Mouse (Mus musculus): Measurements from ENCODE around the gene Kif5a. TPM values are rescaled to one million over a fixed set of nuclear protein-coding genes. Genes with fewer than 3 reads are reported as not detected.

Kif5a gene
- polyA plus RNA-seq, 1 experiment from 2014 or later, result 115 TPM

- peak overlapping the region; percentile 88 for H3K4me2 ChIP-seq (ENCODE audit: low read length)
- no peaks in the 10 kb centered on the region for H3K36me3 ChIP-seq (ENCODE audit: control insufficient read depth, insufficient read depth, low read length)
- 52% methylated on average over 15 of the region's 15 CpGs for WGBS
- peak overlapping the region; percentile 70 for H3K4me3 ChIP-seq (ENCODE audit: low read length)
- H3K27me3 ChIP-seq (replicated peaks; ENCODE audit: control insufficient read depth, insufficient read depth, low read length), result no peaks in the 10 kb centered on the region
- peaks cover 37% of the 10 kb centered on the region for H3K4me1 ChIP-seq (ENCODE audit: control insufficient read depth, insufficient read depth, low read depth, low read length)
- H3K9ac ChIP-seq (ENCODE audit: low read depth, low read length), result peak overlapping the region; percentile 84
- peak overlapping the region; percentile 91 for H3K27ac ChIP-seq (ENCODE audit: low read depth, low read length)
- ATAC-seq, result no peak
- no peaks in the 10 kb centered on the region for H3K9me3 ChIP-seq (ENCODE audit: control insufficient read depth, low read length)
Measured at GRCm38 (mm10) chr10:127261706-127262547, 1.2 kb downstream of the Kif5a start.

GRCm38 (mm10) chr10:127258489-127258888, 4.7 kb downstream of the Kif5a start:
- WGBS, result 72% methylated on average over 8 of the region's 8 CpGs
- Histone ChIP-seq H3K9ac (ENCODE audit: low read depth, low read length) (no peak overlapping the region), H3K4me1 (ENCODE audit: control insufficient read depth, insufficient read depth, low read depth, low read length) (peaks cover 34% of the 10 kb centered on the region), H3K4me2 (ENCODE audit: low read length) (peak overlapping the region; percentile 88), H3K9me3 (ENCODE audit: control insufficient read depth, low read length) (no peaks in the 10 kb centered on the region), H3K36me3 (ENCODE audit: control insufficient read depth, insufficient read depth, low read length) (no peaks in the 10 kb centered on the region), H3K4me3 (ENCODE audit: low read length) (no peak overlapping the region), H3K27ac (ENCODE audit: low read depth, low read length) (no peak overlapping the region), H3K27me3 (replicated peaks; ENCODE audit: control insufficient read depth, insufficient read depth, low read length) (no peaks in the 10 kb centered on the region)
- no peak for ATAC-seq

GRCm38 (mm10) chr10:127257790-127258189, 5.4 kb downstream of the Kif5a start:
- Histone ChIP-seq H3K9ac (ENCODE audit: low read depth, low read length) (no peak overlapping the region), H3K36me3 (ENCODE audit: control insufficient read depth, insufficient read depth, low read length) (no peaks in the 10 kb centered on the region), H3K4me3 (ENCODE audit: low read length) (no peak overlapping the region), H3K9me3 (ENCODE audit: control insufficient read depth, low read length) (no peaks in the 10 kb centered on the region), H3K27me3 (replicated peaks; ENCODE audit: control insufficient read depth, insufficient read depth, low read length) (no peaks in the 10 kb centered on the region), H3K4me1 (ENCODE audit: control insufficient read depth, insufficient read depth, low read depth, low read length) (peaks cover 34% of the 10 kb centered on the region), H3K4me2 (ENCODE audit: low read length) (no peak overlapping the region), H3K27ac (ENCODE audit: low read depth, low read length) (no peak overlapping the region)
- WGBS, result 83% methylated on average over 6 of the region's 6 CpGs
- no peak for ATAC-seq

GRCm38 (mm10) chr10:127255625-127256345, 7.4 kb downstream of the Kif5a start:
- no peaks in the 10 kb centered on the region for H3K9me3 ChIP-seq (ENCODE audit: control insufficient read depth, low read length)
- no peak overlapping the region for H3K27ac ChIP-seq (ENCODE audit: low read depth, low read length)
- no peak overlapping the region for H3K4me3 ChIP-seq (ENCODE audit: low read length)
- H3K27me3 ChIP-seq (replicated peaks; ENCODE audit: control insufficient read depth, insufficient read depth, low read length), result no peaks in the 10 kb centered on the region
- peak; percentile 50; the same call in 1 of the 2 replicates for ATAC-seq
- H3K4me1 ChIP-seq (ENCODE audit: control insufficient read depth, insufficient read depth, low read depth, low read length), result peaks cover 25% of the 10 kb centered on the region
- no peak overlapping the region for H3K9ac ChIP-seq (ENCODE audit: low read depth, low read length)
- WGBS, result 27% methylated on average over 14 of the region's 14 CpGs
- H3K36me3 ChIP-seq (ENCODE audit: control insufficient read depth, insufficient read depth, low read length), result no peaks in the 10 kb centered on the region
- peak overlapping the region; percentile 31 for H3K4me2 ChIP-seq (ENCODE audit: low read length)

GRCm38 (mm10) chr10:127250810-127251209, 12.3 kb downstream of the Kif5a start:
- Histone ChIP-seq H3K4me3 (ENCODE audit: low read length) (no peak overlapping the region), H3K36me3 (ENCODE audit: control insufficient read depth, insufficient read depth, low read length) (peaks cover 16% of the 10 kb centered on the region), H3K9me3 (ENCODE audit: control insufficient read depth, low read length) (no peaks in the 10 kb centered on the region), H3K27me3 (replicated peaks; ENCODE audit: control insufficient read depth, insufficient read depth, low read length) (no peaks in the 10 kb centered on the region), H3K9ac (ENCODE audit: low read depth, low read length) (no peak overlapping the region), H3K4me1 (ENCODE audit: control insufficient read depth, insufficient read depth, low read depth, low read length) (no peaks in the 10 kb centered on the region), H3K4me2 (ENCODE audit: low read length) (no peak overlapping the region), H3K27ac (ENCODE audit: low read depth, low read length) (no peak overlapping the region)
- 83% methylated on average over 5 of the region's 5 CpGs for WGBS
- no peak for ATAC-seq

GRCm38 (mm10) chr10:127238241-127238824, 24.8 kb downstream of the Kif5a start:
- no peaks in the 10 kb centered on the region for H3K9me3 ChIP-seq (ENCODE audit: control insufficient read depth, low read length)
- peaks cover 70% of the 10 kb centered on the region for H3K36me3 ChIP-seq (ENCODE audit: control insufficient read depth, insufficient read depth, low read length)
- H3K4me3 ChIP-seq (ENCODE audit: low read length), result no peak overlapping the region
- no peaks in the 10 kb centered on the region for H3K27me3 ChIP-seq (replicated peaks; ENCODE audit: control insufficient read depth, insufficient read depth, low read length)
- ATAC-seq, result no peak
- H3K4me1 ChIP-seq (ENCODE audit: control insufficient read depth, insufficient read depth, low read depth, low read length), result no peaks in the 10 kb centered on the region
- H3K27ac ChIP-seq (ENCODE audit: low read depth, low read length), result no peak overlapping the region
- no peak overlapping the region for H3K4me2 ChIP-seq (ENCODE audit: low read length)
- H3K9ac ChIP-seq (ENCODE audit: low read depth, low read length), result no peak overlapping the region
- WGBS, result 71% methylated on average over 18 of the region's 18 CpGs

- H3K9ac ChIP-seq (ENCODE audit: low read depth, low read length), result no peak overlapping the region
- WGBS, result 52% methylated on average over 9 of the region's 9 CpGs
Measured at GRCm38 (mm10) chr10:127236541-127236940, 26.6 kb downstream of the Kif5a start.

GRCm38 (mm10) chr10:127233141-127233540, 30.0 kb downstream of the Kif5a start:
- Histone ChIP-seq H3K27me3 (replicated peaks; ENCODE audit: control insufficient read depth, insufficient read depth, low read length) (no peaks in the 10 kb centered on the region), H3K4me1 (ENCODE audit: control insufficient read depth, insufficient read depth, low read depth, low read length) (no peaks in the 10 kb centered on the region), H3K4me2 (ENCODE audit: low read length) (no peak overlapping the region), H3K36me3 (ENCODE audit: control insufficient read depth, insufficient read depth, low read length) (peaks cover 58% of the 10 kb centered on the region), H3K4me3 (ENCODE audit: low read length) (no peak overlapping the region), H3K9ac (ENCODE audit: low read depth, low read length) (no peak overlapping the region), H3K9me3 (ENCODE audit: control insufficient read depth, low read length) (no peaks in the 10 kb centered on the region), H3K27ac (ENCODE audit: low read depth, low read length) (no peak overlapping the region)
- 80% methylated on average over 9 of the region's 9 CpGs for WGBS
- ATAC-seq, result no peak

More at GRCm38 (mm10) chr10:127236541-127236940, 26.6 kb downstream of the Kif5a start:
- ATAC-seq, result no peak
- Histone ChIP-seq H3K4me3 (ENCODE audit: low read length) (no peak overlapping the region), H3K4me2 (ENCODE audit: low read length) (no peak overlapping the region), H3K27ac (ENCODE audit: low read depth, low read length) (no peak overlapping the region), H3K9me3 (ENCODE audit: control insufficient read depth, low read length) (no peaks in the 10 kb centered on the region), H3K27me3 (replicated peaks; ENCODE audit: control insufficient read depth, insufficient read depth, low read length) (no peaks in the 10 kb centered on the region), H3K4me1 (ENCODE audit: control insufficient read depth, insufficient read depth, low read depth, low read length) (no peaks in the 10 kb centered on the region), H3K36me3 (ENCODE audit: control insufficient read depth, insufficient read depth, low read length) (peaks cover 63% of the 10 kb centered on the region)

- WGBS, result 82% methylated on average over 14 of the region's 14 CpGs
- H3K4me2 ChIP-seq (ENCODE audit: low read length), result no peak overlapping the region
- H3K9ac ChIP-seq (ENCODE audit: low read depth, low read length), result no peak overlapping the region
- no peak overlapping the region for H3K27ac ChIP-seq (ENCODE audit: low read depth, low read length)
- H3K36me3 ChIP-seq (ENCODE audit: control insufficient read depth, insufficient read depth, low read length), result peaks cover 56% of the 10 kb centered on the region
- H3K9me3 ChIP-seq (ENCODE audit: control insufficient read depth, low read length), result no peaks in the 10 kb centered on the region
- no peak for ATAC-seq
- no peak overlapping the region for H3K4me3 ChIP-seq (ENCODE audit: low read length)
- no peaks in the 10 kb centered on the region for H3K4me1 ChIP-seq (ENCODE audit: control insufficient read depth, insufficient read depth, low read depth, low read length)
- no peaks in the 10 kb centered on the region for H3K27me3 ChIP-seq (replicated peaks; ENCODE audit: control insufficient read depth, insufficient read depth, low read length)
Measured at GRCm38 (mm10) chr10:127231741-127232140, 31.4 kb downstream of the Kif5a start.
